Mouse (Mus musculus) cerebellum, adult 11 months (tissue): ENCODE data around the gene Pou2f3.
"Not testable (repeated sequence)": the region's sequence is repeated elsewhere in the genome, so short reads cannot be mapped to it uniquely, and the experiment has no call there.

Experiments used
- DNase-seq: peaks from one replicate; pipeline ENCODE4 v3.0.0; 2022

Pou2f3 gene

DNA sequence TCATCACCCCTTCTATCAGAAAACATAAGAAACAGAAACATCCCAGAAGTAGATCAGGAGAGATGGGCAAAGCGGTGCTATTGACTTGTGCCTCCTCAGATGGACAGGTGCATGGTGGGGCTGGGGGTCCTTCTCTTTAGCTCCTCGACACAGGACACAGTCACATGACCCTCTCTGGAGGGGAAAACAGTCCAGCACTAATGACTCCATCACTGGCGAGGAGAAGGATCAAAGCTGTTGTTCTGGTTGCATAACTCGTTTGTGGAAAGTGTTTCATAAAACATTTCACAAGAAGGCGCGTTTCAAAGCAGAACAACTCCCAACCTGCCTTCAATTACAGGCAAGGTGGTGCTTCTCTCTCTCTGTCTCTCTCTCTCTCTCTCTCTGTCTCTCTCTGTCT, 58.4 kb downstream of the Pou2f3 start:
- no peak for DNase-seq

DNA sequence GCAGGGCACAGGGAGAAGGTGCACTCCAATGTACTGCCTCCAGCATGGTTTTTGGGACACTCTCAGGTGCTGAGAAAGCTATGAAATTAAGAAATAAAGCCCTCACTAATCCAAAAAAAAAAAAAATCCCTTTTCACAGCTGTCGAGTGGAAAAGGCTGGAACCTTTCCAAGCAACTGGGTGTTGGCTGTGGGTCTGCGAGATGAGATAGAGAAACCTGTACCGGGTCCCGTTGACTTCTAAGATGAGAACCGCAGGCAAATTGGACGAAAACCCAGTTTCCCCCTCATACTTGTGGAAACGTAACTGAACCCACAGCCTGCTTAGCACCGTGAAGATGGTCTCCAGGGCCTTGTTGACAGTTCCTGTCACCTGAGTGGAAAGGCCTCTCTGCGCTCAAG, 59.2 kb downstream of the Pou2f3 start:
- DNase-seq, result no peak

DNA sequence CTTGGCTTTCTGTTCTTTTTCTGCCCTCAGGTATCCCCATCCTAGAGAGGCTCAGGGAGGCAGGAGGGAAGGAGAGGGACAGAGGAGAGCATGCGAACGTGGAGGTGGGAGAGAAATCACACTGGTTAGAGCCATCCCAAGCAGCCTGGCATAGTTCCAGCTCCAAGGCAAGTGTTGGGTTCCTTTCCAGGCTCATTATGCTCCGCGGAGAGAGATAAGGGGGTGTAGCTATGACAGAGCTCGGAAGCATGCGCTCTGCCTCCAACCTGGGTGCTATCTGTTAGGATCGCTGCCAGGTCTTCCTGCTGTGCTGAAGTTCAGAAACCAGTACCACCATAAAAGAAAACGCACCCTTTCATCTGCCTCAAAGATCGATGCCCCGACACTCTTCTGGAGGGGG, 60.1 kb downstream of the Pou2f3 start:
- no peak for DNase-seq

DNA sequence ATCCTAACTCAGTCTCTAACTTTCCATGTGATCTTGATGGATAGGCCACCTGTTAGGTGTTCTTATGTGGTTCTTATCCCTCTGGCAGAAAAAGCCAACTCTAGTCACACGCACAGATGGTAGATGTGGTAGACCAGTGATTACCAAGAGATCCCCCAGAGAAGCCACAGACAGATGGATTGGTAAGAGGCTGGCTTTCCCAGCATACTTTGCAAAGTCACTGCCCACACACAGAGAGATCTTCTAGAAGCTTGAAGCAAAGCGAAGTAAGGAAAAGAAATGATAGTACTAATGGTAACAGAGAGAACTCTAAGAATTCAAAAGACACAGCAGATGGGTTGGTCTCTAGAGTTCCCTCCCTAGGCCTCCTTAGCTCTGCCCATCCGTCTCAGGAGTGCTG, 60.7 kb downstream of the Pou2f3 start:
- no peak for DNase-seq

DNA sequence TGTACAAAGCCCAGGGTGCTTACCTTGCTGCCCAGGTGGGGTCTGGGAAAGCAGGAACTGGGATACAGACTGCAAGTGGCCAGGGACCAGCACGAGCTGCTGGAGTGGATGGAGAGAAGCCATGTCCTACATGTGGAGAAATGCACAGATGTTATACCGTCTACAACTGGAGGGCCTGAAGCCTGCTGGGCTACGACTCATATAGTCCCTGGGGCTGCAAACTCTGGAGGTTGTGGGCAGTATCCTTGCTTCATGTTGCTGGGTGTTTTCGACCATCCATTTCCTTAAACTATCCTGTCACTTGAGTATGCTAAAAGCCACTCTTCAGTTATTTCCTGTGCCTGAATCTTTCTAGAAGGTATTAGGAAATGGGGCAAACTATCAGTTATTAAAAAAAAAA, 65.0 kb downstream of the Pou2f3 start:
- no peak for DNase-seq

DNA sequence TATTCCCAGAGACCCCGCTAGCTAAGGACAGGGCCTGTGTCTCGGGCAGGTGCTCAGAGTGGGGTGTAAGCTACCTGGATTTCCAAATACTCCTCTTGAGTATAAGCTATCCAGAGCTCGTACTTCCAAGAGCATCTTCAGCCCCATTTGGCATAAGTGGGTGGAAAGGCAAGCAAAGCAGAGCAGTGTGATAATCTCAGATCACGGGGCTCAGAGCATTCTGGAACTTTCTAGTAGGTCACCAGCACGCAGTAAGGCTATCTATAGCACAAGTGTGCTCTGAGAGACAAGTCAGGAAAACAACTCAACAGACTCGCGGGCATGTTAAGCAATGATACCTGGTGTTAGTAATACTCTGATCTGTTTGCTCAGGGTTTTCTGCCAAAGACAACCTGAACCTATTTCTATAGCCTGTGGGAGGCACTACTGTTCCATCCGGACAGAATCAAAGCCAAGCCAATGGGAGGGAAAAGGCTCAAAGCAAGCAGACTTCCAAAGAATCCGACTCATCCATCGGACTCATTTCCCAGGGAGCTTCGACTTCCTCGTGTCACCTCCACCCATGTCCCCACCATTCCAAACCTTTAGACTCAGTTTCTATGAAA, 65.9 kb downstream of the Pou2f3 start:
- no peak for DNase-seq

DNA sequence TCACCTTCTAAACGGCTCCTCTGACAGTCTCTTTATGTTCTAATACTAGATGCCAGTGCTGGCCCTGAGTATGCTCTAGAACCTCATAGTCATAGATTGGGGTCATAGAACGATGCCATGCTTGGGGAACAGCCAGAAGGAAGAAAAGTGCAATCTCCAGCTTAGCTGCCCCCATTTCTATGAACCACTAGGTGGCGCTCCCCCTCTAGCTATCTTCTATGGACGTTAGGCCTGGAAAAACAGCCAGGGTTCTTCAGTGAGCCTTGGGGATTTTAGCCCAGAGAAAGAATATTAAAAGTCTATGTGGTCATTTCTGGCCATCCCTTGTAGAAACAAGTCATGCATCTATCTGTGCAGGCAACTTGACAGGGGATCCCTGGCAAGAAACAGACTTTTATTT, 68.3 kb downstream of the Pou2f3 start:
- DNase-seq, result peak; percentile 39

DNA sequence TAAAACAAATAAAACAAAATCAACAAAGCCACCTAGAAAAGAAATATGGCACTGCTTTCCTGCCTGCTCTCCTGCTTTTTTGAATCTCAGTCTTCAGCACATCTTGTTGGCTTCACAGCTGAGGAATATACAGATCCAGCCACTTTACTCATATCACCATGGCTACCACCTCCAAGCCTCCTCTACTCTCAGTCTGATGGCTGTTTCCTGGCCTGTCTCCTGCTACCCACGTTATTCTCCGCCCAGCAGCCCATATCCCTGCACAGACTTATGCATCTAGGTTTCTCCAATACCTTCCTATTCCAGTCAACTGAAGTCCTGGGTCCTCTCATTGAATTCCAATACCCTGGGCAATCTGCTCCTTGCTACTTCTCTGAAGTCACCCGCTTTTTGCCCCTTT, 76.6 kb downstream of the Pou2f3 start:
- DNase-seq, result no peak

DNA sequence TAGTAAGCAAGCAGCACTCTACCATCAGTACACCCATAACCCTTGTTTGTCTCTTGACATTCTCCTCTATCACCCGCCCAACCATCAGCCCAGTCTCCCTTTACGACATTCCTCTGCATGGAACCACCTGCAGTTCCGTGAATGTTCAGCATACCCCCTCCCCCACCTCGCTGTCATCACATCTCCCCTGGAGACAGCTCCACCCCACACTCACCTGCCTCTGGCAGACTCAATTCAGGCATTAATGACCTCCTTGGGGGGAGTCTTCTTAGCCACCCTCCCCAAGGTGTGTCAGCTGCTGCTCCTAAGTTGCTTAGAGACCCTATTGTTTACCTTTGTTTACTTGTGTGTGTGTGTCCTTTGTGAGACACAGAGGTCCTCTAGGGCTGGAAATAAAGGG, 77.8 kb downstream of the Pou2f3 start:
- DNase-seq, result no peak

DNA sequence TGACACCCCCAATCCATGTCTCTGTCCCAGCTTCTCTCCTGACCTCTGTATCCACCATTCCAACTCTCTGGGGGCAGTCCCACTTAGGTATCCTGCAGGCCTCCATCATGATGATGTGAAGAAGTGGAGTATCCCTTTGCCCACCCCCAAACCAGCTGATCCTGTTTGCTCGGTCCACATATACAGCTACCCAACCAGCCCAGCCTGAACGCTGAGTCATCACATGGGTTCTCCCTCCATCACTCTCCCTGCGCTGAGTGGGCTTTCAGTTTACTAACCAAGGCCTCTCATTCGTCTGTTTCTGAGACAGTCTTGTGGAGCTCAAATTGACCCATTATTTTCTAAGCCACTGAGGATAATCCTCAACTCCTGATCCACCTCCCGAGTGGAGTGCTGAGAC, 78.2 kb downstream of the Pou2f3 start:
- DNase-seq, result no peak

DNA sequence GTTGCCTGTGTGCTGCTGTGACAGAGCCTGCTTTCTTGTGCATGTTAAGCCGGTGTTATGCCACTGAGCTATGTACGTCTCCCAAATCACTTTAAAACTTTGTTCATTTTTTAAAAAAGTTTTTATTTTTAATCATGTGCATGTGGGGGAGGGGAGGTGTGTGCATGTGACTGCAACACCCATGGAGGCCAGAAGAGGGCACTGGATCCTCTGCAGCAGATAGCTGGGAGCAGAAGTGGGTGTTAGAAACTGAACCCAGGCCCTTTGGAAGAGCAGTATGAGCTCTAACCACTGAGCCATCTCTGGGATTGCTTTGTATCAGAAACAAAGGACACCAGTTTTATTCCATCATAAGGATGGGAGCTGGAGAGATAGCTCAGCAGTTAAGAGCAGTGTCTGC, 79.5 kb downstream of the Pou2f3 start:
- DNase-seq, result no peak

DNA sequence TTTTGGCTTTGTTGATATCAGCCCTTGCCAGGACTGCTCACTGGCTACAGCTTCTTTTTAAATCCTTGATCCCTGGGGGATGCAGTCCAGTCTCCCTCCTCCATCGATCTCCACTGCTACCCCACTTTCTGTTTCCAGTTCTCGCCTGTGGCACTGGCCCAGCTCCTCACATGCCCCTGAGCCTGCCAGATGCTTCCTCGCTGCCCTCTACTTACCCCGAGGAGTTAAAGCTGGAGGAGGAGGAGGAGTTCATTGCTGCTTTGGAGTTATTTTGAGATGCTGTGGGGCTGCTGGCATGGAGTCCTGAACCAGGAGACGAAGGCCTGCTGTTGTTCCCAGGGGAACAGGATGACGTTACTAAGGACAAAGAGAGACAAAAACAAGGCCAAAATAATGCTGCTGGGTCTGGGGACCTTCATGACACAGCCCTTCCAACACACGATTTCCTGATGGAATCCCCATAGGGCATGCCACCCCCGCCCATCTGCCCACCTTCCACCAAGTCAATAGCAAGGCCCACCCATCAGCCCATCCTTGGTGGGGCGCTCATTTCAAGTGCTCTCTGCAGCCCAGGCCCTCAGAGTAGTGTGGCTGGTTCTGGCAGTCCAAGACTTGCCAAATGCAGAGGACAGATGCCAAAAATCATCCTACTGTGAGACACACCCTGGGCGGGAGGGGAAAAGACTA, 82.9 kb downstream of the Pou2f3 start:
- no peak for DNase-seq

DNA sequence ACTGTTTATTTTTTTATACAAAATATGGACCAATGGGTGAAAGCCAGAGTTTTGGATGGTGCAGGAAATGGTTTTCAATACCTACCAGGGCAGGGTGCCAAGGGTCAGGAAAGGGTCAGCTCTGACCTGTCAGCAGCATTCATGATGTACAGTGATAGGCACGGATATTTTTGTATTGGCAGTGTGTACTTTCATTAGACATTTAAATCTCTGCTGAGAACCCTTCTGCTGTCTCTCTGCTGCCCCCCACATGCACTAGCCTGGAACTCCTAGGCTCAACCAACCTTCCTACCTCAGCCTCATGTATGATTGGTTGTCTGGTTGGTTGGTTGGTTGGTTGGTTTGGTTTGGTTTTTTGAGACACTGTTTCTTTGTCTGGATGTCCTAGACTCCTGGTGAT, 87.8 kb downstream of the Pou2f3 start:
- no peak for DNase-seq

DNA sequence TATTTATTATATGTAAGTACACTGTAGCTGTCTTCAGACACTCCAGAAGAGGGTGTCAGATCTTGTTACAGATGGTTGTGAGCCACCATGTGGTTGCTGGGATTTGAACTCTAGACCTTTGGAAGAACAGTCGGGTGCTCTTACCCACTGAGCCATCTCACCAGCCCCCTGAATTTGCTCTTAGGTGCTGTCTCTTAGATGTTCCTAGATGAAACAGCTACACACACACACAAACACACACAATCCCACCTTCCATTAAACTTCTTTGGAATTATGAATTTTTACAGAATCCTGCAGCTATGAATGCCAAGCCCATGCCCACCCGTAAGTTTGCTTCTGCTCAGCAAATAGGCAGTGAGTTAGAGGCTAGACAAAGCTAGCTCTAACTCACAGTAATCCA, 88.2 kb downstream of the Pou2f3 start:
- not testable (repeated sequence) for DNase-seq

DNA sequence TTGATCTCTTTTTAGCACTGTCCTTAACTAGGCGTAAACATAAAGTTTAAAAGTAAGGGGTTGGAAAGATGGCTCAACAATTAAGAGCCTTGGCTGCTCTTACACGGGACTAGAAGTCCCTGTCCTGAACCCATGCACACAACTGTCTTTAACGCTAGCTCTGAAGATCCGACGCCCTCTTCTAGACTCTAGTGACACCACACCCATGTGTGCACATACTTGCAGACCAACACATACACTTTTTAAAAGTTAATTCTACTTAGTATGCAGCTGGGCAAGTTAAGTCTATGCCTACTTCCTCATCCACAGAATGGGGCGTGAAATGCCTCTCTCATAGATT, 93.2 kb downstream of the Pou2f3 start:
- DNase-seq, result no peak

DNA sequence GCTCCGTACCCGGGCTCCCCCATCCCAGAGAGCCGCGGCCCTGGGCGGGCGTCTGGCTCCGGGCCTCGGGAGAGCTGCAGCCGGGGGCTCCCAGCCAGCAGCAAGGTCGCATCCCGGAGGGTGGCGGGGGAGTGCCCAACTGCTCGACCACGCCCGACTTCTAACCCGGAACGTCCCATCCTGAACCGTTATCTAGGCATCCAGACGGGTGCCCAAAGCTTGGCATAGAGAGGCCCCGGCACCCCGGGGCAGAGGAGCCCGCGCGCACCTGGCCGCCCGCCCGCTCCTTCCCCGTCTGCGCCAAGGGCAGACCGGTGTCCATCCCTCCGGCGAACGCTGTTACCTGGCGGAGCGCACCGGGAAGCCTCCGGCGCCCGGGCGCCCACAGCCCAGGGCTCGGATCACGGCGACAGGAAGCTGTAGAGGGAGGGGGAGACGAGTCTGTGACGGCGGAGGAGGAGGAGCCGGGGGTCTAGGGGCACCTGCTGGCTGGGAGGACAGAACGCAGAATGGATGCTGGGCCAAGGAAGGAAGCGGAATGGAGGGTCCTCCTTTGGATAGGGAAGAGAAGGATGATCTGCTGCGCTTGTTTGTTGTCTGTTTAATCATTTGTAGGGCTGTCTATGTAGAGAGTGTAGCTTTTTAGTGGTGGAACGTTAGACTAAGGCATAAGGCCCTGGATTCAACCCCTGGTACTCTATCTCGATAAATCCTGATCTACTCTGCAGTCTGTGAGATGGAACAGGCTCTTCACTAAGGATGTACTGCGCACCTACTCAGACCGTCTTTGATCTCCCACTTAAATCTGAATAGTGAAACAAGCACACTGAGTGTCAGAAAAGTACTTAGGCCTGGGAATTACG, 93.8 kb downstream of the Pou2f3 start, which contains the start of gene Tmem136:
TSS of gene Tmem136 (minus strand) at position 437 of the 863 bp plus-strand sequence.
- peak; percentile 74 for DNase-seq

DNA sequence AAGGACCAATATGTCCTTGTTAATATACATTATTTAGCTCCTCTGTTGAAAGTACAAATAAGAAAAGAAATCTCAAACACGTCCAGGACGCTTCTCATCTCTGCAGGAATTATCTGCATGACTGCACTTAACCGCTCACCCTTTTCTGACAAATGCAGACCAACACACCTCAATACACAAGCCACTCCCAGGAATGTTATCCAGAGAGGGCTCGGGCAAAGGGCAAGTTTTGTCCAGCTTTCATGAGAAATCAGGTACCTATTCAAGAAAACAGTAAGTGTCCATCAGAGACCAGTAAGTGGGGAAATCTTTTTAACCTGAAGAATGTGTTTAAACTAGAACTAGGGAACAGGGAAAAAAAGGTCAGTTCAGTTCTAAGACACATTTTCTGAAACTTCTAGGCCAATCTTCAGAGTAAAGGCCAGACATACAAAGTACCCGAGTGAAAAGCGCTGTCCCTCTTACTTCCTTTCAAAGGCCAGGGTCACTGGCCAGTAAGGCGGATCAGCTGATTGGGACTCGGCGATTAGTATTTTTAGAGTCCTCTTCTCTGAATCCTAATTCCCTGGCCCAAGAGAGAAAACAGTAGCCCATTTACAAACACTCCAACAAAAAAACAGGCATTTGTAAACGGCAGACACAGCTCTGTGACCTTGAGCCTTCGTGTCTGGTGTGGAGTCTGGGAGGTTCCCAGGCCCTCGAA, 94.6 kb downstream of the Pou2f3 start:
- no peak for DNase-seq

DNA sequence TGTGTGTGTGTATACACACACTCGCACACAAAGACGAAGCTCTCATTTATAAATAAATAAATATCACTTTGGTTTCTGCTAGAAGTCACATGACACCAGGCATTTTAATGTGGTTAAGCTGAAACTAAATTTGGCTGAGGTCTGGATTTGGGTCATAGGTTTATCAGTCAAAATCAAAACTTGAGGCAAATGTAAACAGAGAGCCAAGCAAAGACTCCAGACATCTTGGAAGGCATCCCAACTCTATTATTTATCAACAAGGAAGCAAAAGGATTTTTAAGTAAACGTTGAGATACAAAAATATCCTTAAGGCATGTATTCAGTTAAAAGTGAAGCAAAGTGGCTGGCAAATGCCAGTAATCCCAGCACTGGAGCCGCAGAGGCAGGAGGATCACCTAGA, 95.3 kb downstream of the Pou2f3 start:
- DNase-seq, result no peak

DNA sequence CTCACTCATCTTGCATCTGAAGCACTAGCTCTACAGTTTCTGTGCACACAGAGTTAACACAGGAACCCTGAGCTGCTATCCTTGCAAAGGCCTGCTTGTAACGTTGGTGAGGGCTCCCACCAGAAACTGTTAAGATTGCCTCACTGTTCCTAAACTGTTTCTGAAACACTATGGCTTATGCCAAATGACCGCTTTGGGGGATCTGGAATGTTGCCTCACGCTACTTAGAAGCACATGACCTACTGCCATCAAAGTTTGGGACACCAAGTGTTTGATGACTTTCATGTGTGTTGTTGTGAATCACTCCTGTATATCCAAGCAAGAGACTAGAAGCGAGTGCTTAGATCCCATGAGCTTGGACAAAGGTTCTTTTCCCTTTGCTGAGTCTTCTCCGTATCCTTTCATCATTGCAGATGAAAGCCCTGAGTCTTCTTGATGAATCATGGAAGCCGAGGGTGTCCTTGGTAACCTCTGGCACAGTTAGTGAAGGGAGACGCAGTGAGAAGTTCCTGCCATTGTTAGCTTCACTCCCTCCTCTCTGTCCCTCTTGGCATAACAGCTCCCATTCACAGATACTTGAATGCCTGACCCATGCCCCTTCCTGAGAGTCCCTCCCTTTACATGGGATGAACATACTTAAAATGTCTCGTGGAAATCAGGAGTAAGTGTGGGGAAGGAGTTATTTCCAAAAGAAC, 99.7 kb downstream of the Pou2f3 start:
- no peak for DNase-seq

DNA sequence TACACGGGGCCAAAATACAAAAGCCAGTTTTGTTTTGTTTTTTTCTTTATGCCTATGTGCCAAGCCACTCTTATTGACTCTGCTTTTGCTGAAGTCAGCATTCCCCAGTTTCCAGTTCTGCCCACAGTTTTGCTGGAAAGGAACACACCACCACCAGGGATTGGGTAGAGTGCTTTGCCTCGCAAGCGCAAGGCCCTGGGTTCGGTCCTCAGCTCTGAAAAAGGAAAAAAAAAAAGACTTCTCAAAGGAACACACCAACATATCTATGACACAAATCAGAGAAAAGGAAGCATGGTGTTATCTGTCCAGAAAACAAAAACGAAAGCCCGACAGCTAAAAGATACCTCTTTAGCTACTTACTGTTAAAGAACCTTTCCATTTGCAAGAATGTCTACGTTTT, 101.0 kb downstream of the Pou2f3 start:
- no peak for DNase-seq

DNA sequence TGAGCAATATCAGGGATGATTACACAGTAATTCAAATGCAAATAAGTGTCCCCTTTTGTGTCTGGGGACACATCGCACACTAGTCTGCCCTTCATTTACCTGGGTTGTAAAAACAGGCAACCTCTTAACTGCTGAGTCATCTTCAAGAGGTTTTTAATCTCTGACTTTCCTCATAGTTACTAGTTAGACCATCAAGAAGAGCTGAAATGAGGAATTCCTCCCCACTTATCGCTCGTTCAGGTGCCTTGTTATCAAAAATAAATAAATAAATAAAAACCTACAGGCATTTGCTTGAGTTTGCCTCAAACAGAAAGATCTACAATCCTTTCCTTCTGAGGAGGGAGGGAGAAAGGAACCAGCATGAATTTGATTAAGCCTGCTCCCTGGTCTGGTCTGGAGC, 101.4 kb downstream of the Pou2f3 start:
- no peak for DNase-seq

DNA sequence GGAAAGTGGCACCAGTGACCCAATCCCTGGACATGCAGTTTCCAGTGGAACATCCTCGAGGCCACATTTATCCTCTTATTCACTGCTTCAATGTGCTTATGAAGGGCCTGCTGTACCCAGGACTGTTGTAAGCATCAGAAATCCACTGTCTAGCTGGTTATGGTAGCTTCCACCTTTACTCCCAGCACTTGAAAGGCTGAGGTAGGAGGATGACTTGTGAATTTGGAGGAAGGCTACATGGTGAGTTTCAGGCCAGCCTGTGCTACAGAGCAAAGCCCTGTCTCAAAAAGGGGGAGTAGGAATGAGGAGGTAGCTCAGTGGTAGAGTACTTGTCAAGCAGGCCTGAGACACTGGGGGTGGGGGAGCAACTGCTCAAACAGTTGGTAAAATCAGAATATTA, 102.1 kb downstream of the Pou2f3 start:
- DNase-seq, result no peak

DNA sequence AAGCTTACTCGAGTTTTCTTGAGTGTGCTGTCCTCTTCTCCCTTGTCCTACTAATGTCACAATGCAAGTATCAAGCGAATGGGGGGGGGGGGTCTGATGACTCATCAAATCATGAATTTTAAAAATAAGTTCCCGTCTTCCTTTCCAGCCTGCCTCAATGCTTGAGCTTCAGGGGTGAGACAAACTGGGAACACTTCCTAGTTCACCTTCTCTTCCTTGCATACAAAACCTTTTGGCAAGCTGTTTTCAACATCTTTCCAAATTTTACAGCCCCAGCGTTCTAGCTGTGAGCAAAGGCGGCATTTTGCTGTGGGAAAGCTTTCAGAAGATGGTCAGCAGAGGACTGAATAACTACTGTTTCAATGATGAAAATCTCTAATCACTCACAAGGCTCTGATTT, 102.6 kb downstream of the Pou2f3 start:
- DNase-seq, result no peak
